Mouse (Mus musculus): ENCODE measurements around the gene Ecel1.

GRCm38 (mm10) chr1:87102114-87102513 is 54.2 kb downstream of the Ecel1 start:
- TF ChIP-seq CTCF (IDR thresholded peaks at IDR 0.05; ENCODE audit: borderline replicate concordance, extremely low read depth, insufficient read depth, insufficient read length): no peak
- no peak for TF ChIP-seq POLR2A (IDR thresholded peaks at IDR 0.05; ENCODE audit: borderline replicate concordance, extremely low read depth, insufficient read depth, insufficient read length, poor library complexity, severe bottlenecking)
